Mouse (Mus musculus): ENCODE measurements around the gene Npas4.

Gene Npas4

DNA sequence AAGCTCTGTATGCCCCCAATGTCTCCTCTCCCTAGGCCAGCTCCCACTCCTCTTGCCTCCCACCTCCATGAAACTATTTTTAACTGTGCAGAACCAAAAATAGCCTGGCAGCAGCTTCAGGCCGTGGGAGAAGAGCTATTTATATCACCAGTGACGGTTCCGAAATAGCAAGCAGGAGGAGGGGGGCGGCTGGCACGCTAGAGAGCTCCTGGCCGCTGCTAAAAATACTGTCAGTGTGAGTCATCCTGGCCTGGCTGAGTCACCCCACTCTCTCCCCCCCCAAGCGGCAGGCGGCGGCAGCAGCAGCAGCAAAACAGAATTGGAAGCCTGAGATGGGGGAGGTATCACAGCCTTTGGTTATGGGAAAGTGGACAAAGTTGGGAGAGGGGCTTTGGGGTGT, 2.8 kb upstream of the Npas4 start:
- peak; percentile 78 for DNase-seq (ENCODE audit: low spot score)

GRCm38 (mm10) chr19:4992371-4992770, 2.3 kb upstream of the Npas4 start:
- DNase-seq (ENCODE audit: low spot score): no peak

- DNase-seq (ENCODE audit: low spot score): no peak
Observed at GRCm38 (mm10) chr19:4990716-4991115, 600 bp upstream of the Npas4 start.

- DNase-seq (ENCODE audit: low spot score): no peak
Observed at GRCm38 (mm10) chr19:4989434-4990255, 471 bp downstream of the Npas4 start.

GRCm38 (mm10) chr19:4989013-4989412, 1.1 kb downstream of the Npas4 start:
- DNase-seq (ENCODE audit: low spot score): peak; percentile 93

GRCm38 (mm10) chr19:4981767-4982166, 8.3 kb downstream of the Npas4 start:
- peak; percentile 17 for DNase-seq (ENCODE audit: low spot score)

DNA sequence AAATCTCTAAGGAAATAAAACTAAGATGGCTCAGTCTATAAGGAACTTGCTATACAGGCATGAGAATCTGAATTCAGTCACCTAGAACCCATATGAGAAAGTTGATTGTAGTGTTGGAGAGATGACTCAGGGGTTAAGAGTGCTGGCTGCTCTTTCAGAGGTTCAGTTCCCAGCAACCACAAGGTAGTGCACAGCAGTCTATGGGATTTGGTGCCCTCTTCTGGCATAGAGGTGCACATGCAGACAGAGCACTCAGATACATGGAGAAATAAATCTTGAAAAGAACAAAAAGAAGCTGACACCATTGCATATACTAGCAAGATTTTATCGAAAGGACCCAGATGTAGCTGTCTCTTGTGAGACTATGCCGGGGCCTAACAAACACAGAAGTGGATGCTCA, 21.9 kb downstream of the Npas4 start:
- no peak for DNase-seq (ENCODE audit: low spot score)

DNA sequence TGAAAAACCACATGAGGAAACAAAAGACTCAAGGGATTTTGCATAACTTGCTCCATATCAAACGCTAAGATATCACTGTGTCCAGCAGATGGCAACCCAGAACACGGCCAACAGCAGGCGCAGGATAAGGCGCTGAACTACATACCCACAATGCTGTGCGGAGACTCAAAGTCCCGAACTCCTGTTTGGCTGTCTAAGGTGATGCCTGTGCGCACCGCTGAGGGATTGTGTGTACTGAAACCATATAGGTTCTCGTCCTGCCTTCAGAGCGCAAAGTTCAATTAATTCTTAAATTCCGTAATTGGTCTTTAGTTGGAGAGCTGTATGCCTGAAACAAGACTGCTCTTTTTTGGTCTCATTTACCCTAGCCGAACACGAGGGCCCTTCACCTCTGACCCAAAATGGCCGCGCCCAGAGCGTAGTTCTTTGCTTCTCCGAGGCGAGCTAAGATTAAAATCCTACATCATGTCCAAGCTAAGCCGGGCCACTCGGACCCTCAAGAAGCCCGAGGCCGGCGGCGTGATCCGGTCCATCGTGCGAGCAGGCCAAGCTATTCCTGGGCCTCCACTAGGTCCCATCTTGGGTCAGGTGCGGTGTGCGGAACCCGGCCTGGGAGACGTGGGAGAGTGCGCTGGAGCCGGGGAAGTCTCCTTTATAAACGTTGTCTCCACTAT, 28.1 kb downstream of the Npas4 start, which contains the start of gene Mrpl11:
Mrpl11 (plus strand) TSS at position 220 of the 674 bp plus-strand sequence.
- DNase-seq (ENCODE audit: low spot score): peak; percentile 90

GRCm38 (mm10) chr19:4948641-4949040, 41.5 kb downstream of the Npas4 start:
- DNase-seq (ENCODE audit: low spot score): peak; percentile 89

GRCm38 (mm10) chr19:4945540-4945939, 44.6 kb downstream of the Npas4 start:
- DNase-seq (ENCODE audit: low spot score): no peak

- DNase-seq (ENCODE audit: low spot score): no peak
Observed at GRCm38 (mm10) chr19:4943253-4943588, 46.9 kb downstream of the Npas4 start.

DNA sequence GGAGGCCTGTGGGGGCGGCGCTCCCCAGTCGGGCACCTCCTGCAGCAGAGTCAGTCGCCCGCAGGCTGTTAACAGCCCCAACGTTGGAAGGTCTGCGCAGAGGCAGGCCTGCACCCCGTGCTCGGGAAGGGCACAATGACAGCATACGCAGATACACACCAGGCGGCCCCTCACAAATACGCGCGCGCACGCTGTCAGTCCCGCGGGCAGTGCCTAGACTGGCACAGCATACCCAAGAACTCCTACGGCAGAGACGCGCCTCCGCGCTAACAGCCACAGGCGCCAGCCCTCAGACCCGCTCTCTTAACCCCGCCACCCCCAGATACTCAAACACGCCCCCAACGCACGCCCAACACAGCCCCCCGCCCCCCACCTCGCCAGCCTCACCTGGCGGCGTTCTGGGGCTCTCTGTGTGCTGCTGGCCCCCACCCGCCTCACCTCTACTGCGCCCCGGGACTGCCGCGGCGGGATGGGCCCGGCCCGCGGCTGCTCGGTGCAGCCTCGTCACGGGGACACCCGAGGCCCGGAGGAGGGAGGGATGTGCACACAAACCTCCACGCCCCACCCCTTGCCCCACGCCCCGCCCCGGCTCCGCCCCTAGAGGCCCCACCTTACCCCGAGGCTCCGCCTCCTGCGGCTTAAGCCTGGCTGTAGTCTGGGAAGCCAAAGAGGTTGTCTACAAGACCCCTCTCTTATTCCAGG, 47.4 kb downstream of the Npas4 start, which contains the start of gene Peli3:
Peli3 (minus strand) TSS at position 577 of the 702 bp plus-strand sequence.
- DNase-seq (ENCODE audit: low spot score): peak; percentile 88

GRCm38 (mm10) chr19:4937444-4938310, 52.4 kb downstream of the Npas4 start:
- no peak for DNase-seq (ENCODE audit: low spot score)

- no peak for DNase-seq (ENCODE audit: low spot score)
Observed at GRCm38 (mm10) chr19:4936896-4937295, 53.2 kb downstream of the Npas4 start.

All from urinary bladder, postnatal 14 days (tissue).